ENCODE assay signal across 15 mouse cellular contexts in the genomic region with DNA sequence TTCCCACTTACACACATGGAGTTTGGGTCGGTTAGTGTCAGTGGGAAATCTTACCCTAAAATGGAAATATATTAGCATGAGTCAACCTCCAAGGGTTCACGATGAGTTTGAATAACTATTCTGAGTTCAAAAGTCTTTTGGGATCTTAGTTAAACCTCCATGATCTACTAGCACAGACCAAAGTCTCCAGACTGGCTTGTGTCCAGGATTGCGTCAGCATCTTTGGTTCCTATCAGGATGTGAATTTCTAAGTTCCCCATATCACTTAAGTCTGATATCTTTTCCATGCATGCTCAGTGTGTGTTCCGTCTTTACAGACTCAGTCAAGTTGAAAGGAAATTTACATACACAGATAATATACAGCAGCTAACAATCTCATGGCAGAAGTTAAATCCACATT.
"Had no signal": no experiment of that assay in that cellular context is flagged by ENCODE, and none has a peak within 500 bp of the region (broad histone marks: within the 10 kb centered on the region; RNA-seq: fewer than 3 reads in every experiment).

No protein-coding gene starts in this region.

- ATAC-seq: lung, postnatal 0 days; midbrain, embryonic 15.5 days had no signal

- H3K27ac ChIP-seq: limb, embryonic 12.5 days; liver, embryonic 13.5 days; midbrain, embryonic 15.5 days; neural tube, embryonic 12.5 days; stomach, embryonic 15.5 days had no signal

- H3K9ac ChIP-seq: limb, embryonic 12.5 days; liver, embryonic 13.5 days; midbrain, embryonic 15.5 days; neural tube, embryonic 12.5 days; stomach, embryonic 15.5 days had no signal

- H3K4me2 ChIP-seq: limb, embryonic 12.5 days; liver, embryonic 13.5 days; midbrain, embryonic 11.5 days; midbrain, embryonic 15.5 days; neural tube, embryonic 12.5 days; stomach, embryonic 15.5 days had no signal

- H3K9me3 ChIP-seq: limb, embryonic 12.5 days; liver, embryonic 13.5 days; midbrain, embryonic 15.5 days; neural tube, embryonic 12.5 days; stomach, embryonic 15.5 days had no signal

- H3K27me3 ChIP-seq: limb, embryonic 12.5 days; liver, embryonic 13.5 days; midbrain, embryonic 15.5 days; neural tube, embryonic 12.5 days; stomach, embryonic 15.5 days had no signal

- DNase-seq: kidney, adult 2 months; kidney, postnatal 36 days; layer of hippocampus, adult 9-11 months; layer of hippocampus, postnatal 36 days; liver, embryonic 13.5 days; lung, adult 18-20 months; lung, postnatal 36 days; retina, postnatal 1 day; thymus, postnatal 36 days had no signal

- H3K4me3 ChIP-seq: limb, embryonic 12.5 days; liver, embryonic 13.5 days; midbrain, embryonic 15.5 days; neural tube, embryonic 12.5 days; stomach, embryonic 15.5 days had no signal

- H3K4me1 ChIP-seq: limb, embryonic 12.5 days; liver, embryonic 13.5 days; midbrain, embryonic 15.5 days; neural tube, embryonic 12.5 days; stomach, embryonic 15.5 days had no signal

- H3K36me3 ChIP-seq: limb, embryonic 12.5 days; liver, embryonic 13.5 days; midbrain, embryonic 15.5 days; neural tube, embryonic 12.5 days; stomach, embryonic 15.5 days had no signal
